Mouse (Mus musculus): ENCODE measurements around the gene Fmo6.

DNA sequence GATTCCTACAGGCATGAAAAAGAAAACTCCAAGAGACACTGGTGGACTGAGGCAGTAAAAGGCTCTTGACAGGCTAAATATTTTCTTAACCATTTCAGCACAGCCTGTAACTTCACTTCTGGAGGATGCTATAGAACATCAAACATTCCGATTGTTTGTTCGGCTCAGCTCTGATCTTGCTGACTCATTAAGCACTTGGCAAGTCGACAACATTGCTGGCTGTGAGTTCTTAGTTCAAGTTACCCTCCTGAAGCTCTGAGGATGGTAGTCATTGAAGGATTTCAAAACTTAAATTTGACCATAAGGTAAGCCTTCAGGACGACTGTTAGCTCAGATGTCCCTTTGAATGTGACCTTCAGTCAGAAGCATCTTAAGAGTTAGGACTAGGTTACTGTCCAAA is 69.9 kb downstream of the Fmo6 start:
- TF ChIP-seq POLR2A (IDR thresholded peaks at IDR 0.05; ENCODE audit: low read depth, low read length) (no peak), CTCF (conservative IDR thresholded peaks at IDR 0.05; ENCODE audit: insufficient read depth, insufficient read length, low read depth, low read length) (no peak)
